Mouse (Mus musculus): ENCODE results near the gene Gbp5.

Gene Gbp5

GRCm38 (mm10) chr3:142493536-142494061 is at the start of gene Gbp5:
Gbp5 (plus strand) TSS chr3:142493978.
- DNase-seq (ENCODE audit: extremely low read depth, insufficient read length, low spot score): peak; percentile 19

GRCm38 (mm10) chr3:142454198-142454597 is 39.6 kb upstream of the Gbp5 start:
- no peak for DNase-seq (ENCODE audit: extremely low read depth, insufficient read length, low spot score)

GRCm38 (mm10) chr3:142459241-142459640 is 34.5 kb upstream of the Gbp5 start:
- no peak for DNase-seq (ENCODE audit: extremely low read depth, insufficient read length, low spot score)

GRCm38 (mm10) chr3:142462764-142463751 is 30.7 kb upstream of the Gbp5 start:
- no peak for DNase-seq (ENCODE audit: extremely low read depth, insufficient read length, low spot score)

GRCm38 (mm10) chr3:142474349-142474983 is 19.3 kb upstream of the Gbp5 start:
- DNase-seq (ENCODE audit: extremely low read depth, insufficient read length, low spot score): no peak

- DNase-seq (ENCODE audit: extremely low read depth, insufficient read length, low spot score): no peak
These were observed 17.9 kb upstream of the Gbp5 start for GRCm38 (mm10) chr3:142475913-142476312.

- DNase-seq (ENCODE audit: extremely low read depth, insufficient read length, low spot score): no peak
These were observed 15.9 kb upstream of the Gbp5 start for GRCm38 (mm10) chr3:142477866-142478265.

GRCm38 (mm10) chr3:142478360-142478759 is 15.4 kb upstream of the Gbp5 start:
- no peak for DNase-seq (ENCODE audit: extremely low read depth, insufficient read length, low spot score)

GRCm38 (mm10) chr3:142490465-142490864 is 3.3 kb upstream of the Gbp5 start:
- no peak for DNase-seq (ENCODE audit: extremely low read depth, insufficient read length, low spot score)

- DNase-seq (ENCODE audit: extremely low read depth, insufficient read length, low spot score): no peak
These were observed 1.4 kb downstream of the Gbp5 start for GRCm38 (mm10) chr3:142495146-142495655.

GRCm38 (mm10) chr3:142496113-142497101 is 2.6 kb downstream of the Gbp5 start:
- DNase-seq (ENCODE audit: extremely low read depth, insufficient read length, low spot score): no peak

GRCm38 (mm10) chr3:142497123-142497841 is 3.5 kb downstream of the Gbp5 start:
- no peak for DNase-seq (ENCODE audit: extremely low read depth, insufficient read length, low spot score)

- DNase-seq (ENCODE audit: extremely low read depth, insufficient read length, low spot score): peak; percentile 45
These were observed 5.2 kb downstream of the Gbp5 start for GRCm38 (mm10) chr3:142498941-142499340.

GRCm38 (mm10) chr3:142528116-142528515 is 34.3 kb downstream of the Gbp5 start:
- DNase-seq (ENCODE audit: extremely low read depth, insufficient read length, low spot score): no peak

- no peak for DNase-seq (ENCODE audit: extremely low read depth, insufficient read length, low spot score)
These were observed 35.8 kb downstream of the Gbp5 start for GRCm38 (mm10) chr3:142529597-142529996.

- peak; percentile 28 for DNase-seq (ENCODE audit: extremely low read depth, insufficient read length, low spot score)
These were observed 36.5 kb downstream of the Gbp5 start, which contains the start of gene Gbp7 for GRCm38 (mm10) chr3:142530087-142530953. Gbp7 (plus strand) TSS chr3:142530342.

- no peak for DNase-seq (ENCODE audit: extremely low read depth, insufficient read length, low spot score)
These were observed 37.8 kb downstream of the Gbp5 start for GRCm38 (mm10) chr3:142531595-142531994.

- DNase-seq (ENCODE audit: extremely low read depth, insufficient read length, low spot score): no peak
These were observed 39.4 kb downstream of the Gbp5 start for GRCm38 (mm10) chr3:142533185-142533584.
